Mouse (Mus musculus) liver, embryonic 12.5 days (tissue): ENCODE data around the gene Gm17542. TPM values are rescaled to one million over a fixed set of nuclear protein-coding genes. Genes with fewer than 3 reads are reported as not detected.

Experiments used
- ATAC-seq: fragments of 200-750 bp; cut with Nextera tagmentation; 2 replicates; pipeline ENCODE4 v1.8.0; 2017; ENCODE audit warnings: moderate number of reproducible peaks, mild to moderate bottlenecking, moderate library complexity
- H3K27ac ChIP-seq: fragments of 300-500 bp; sonication (generic); 2 replicates; pipeline ENCODE4 v1.5.1; 2016; ENCODE audit warnings: mild to moderate bottlenecking
- H3K27me3 ChIP-seq: fragments of 300-500 bp; sonication (generic); replicated peaks from 2 replicates; pipeline ENCODE4 v1.6.1; 2016; ENCODE audit warnings: mild to moderate bottlenecking, moderate library complexity
- H3K36me3 ChIP-seq: fragments of 300-500 bp; sonication (generic); 2 replicates; pipeline ENCODE4 v1.6.1; 2016; ENCODE audit warnings: mild to moderate bottlenecking, moderate library complexity
- H3K4me1 ChIP-seq: fragments of 300-500 bp; sonication (generic); 2 replicates; pipeline ENCODE4 v1.6.1; 2016
- H3K4me2 ChIP-seq: fragments of 300-500 bp; sonication (generic); 2 replicates; pipeline ENCODE4 v1.6.1; 2016; ENCODE audit warnings: mild to moderate bottlenecking, moderate library complexity
- H3K4me3 ChIP-seq: fragments of 300-500 bp; sonication (generic); 2 replicates; pipeline ENCODE4 v1.5.1; 2016; ENCODE audit warnings: mild to moderate bottlenecking, moderate library complexity
- H3K9ac ChIP-seq: fragments of 300-500 bp; sonication (generic); 2 replicates; pipeline ENCODE4 v1.6.1; 2016; ENCODE audit warnings: mild to moderate bottlenecking, moderate library complexity
- H3K9me3 ChIP-seq: fragments of 300-500 bp; sonication (generic); replicated peaks from 2 replicates; pipeline ENCODE4 v1.6.1; 2016; ENCODE audit warnings: mild to moderate bottlenecking, moderate library complexity
- WGBS: fragments of 180-500 bp; shearing (Covaris S2); methylation state at CpG from one replicate; pipeline ENCODE4 v1.1.7; 2016; ENCODE audit not compliant: insufficient replicate concordance; 5-methylcytosine and 5-hydroxymethylcytosine counted together
- polyA plus RNA-seq: library from polyadenylated mRNA; unstranded; fragments of >200 nt; fragmentation: Nextera tagmentation; extraction: Ambion mirVana; gene quantifications from 2 replicates; pipeline ENCODE4 v1.2.1, GENCODE M21; 2016

Gene Gm17542
- polyA plus RNA-seq, 1 experiment from 2014 or later, result not detected

DNA sequence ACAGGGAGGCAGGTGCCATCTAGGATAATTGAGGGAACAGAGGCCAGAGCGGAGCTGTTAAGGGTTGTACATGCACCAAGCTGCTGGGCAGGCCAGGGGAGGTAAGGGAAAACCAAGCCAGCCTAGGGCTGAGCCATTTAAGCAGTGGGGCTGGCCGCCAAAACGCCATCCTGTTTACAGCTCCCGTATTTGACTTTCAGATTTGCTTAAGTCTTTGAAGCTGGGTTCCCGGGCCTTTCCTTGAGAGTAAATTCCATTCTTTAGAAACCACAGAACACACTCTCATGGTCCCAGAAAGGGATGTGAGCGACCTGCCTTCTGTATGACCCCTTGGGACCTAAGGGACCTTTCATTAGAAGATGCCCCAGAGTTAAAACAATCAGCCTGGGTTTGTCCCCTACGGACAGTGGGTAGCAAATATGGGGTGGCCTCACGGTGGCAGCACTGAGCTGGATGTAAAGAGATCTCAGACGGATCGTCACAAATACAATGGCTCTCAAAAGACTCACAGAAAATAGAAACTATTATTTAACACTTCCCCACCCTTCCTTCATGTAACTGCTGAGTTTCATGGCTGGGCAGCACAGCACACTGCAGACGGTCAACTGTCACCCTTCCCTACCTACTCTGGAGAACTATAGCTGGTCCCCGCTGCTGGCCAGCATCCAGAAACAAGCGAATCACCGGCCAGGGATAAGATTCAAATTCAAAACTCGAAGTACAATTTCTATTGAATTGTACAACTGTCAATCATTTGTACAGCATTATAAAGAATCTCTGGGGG lies 44.5 kb downstream of the Gm17542 start:
- WGBS, result 37% methylated on average over 15 of the region's 15 CpGs
- peaks cover 4% of the 10 kb centered on the region; the same call in 1 of the 2 replicates for H3K27me3 ChIP-seq
- no peak overlapping the region for H3K4me3 ChIP-seq
- no peaks in the 10 kb centered on the region for H3K36me3 ChIP-seq
- H3K9me3 ChIP-seq, result no peaks in the 10 kb centered on the region
- no peak overlapping the region for H3K9ac ChIP-seq
- H3K27ac ChIP-seq, result no peak overlapping the region
- no peak for ATAC-seq
- no peak overlapping the region for H3K4me2 ChIP-seq
- no peaks in the 10 kb centered on the region for H3K4me1 ChIP-seq

DNA sequence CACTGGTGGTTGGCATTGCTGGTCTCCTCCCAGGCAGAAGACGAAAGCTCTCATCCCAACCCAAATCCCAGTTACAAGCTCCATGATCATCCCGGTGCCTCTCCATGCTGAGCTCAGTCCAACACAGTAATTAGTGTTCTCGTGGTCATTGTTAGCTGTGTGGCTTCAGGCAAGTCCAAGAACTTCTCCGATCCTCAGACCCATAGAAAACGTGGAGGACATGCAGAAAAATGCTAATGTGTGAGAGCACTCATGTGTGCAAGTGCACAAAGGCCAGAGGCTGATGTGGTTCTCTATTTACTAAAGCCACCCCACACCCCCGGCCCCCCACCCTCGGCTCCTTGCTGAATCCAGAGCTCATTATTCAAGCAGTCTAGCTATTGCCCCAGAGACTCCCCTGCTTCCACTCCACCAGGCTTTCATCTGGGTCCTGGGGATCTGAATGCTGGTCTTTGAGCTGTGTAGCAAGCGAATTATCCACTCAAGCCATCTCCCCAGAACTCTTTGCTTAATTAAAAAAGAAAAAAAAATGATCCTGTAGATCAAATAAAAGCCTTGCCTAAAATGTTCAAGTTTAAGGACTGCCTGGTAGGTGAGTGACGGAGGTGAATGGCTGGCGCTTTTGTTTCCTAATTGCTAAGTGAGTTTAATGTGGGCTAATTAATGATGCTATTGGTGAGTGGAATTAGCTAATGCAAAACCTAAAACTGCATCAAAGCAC lies 45.3 kb downstream of the Gm17542 start:
- Histone ChIP-seq H3K4me1 (no peaks in the 10 kb centered on the region), H3K9ac (no peak overlapping the region), H3K27me3 (peaks cover 4% of the 10 kb centered on the region; the same call in 1 of the 2 replicates), H3K36me3 (no peaks in the 10 kb centered on the region), H3K4me2 (no peak overlapping the region), H3K9me3 (no peaks in the 10 kb centered on the region), H3K27ac (no peak overlapping the region), H3K4me3 (no peak overlapping the region)
- WGBS, result 56% methylated on average over 10 of the region's 10 CpGs
- ATAC-seq, result no peak

DNA sequence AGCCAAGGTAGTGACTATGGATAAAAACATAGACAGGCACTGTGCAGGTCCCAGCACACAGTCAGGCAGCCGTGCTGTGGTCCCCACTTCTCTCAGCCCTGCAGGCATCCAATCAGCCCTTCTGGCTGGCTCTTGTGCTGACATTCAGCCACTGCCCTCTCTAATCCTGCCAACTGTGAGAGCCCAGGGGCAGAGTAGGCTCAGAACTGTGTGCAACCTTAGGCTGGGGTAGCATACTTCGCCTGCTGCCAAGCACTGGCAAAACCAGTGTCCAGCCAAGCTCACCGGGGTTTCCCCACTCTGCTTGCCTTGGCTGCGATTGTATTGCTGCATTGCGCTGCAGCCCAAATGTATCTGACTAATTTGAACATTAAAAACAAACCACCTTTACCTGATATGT lies 54.1 kb downstream of the Gm17542 start:
- no peak for ATAC-seq
- WGBS, result 69% methylated on average over 5 of the region's 5 CpGs
- Histone ChIP-seq H3K4me2 (no peak overlapping the region), H3K9me3 (no peaks in the 10 kb centered on the region), H3K4me3 (no peak overlapping the region), H3K27ac (no peak overlapping the region), H3K9ac (no peak overlapping the region), H3K36me3 (no peaks in the 10 kb centered on the region), H3K27me3 (no peaks in the 10 kb centered on the region), H3K4me1 (no peaks in the 10 kb centered on the region)

Other genes with a start within 250 kb of the Gm17542 start
- 3.6 and 4.3 TPM in 2 replicates for gene Ccdc138, start 220.3 kb downstream of the Gm17542 start, polyA plus RNA-seq
- gene Edar, start 42.6 kb downstream of the Gm17542 start, polyA plus RNA-seq, result 0.06 TPM in 1 of 2 replicates, not detected in the other
- not detected in 2 replicates for gene Sh3rf3, start 95.1 kb upstream of the Gm17542 start, polyA plus RNA-seq